Mouse (Mus musculus) heart, postnatal 0 days (tissue): Measurements from ENCODE around the gene Plxna4. TPM values are rescaled to one million over a fixed set of nuclear protein-coding genes. Genes with fewer than 3 reads are reported as not detected.

Experiments used
- ATAC-seq: fragments of 200-750 bp; cut with Nextera tagmentation; 2 replicates; pipeline ENCODE4 v1.8.0; 2017; ENCODE audit warnings: low read depth, moderate number of reproducible peaks, moderate library complexity; ENCODE audit not compliant: insufficient read depth
- DNase-seq: peaks from one replicate; pipeline ENCODE4 v3.0.0-alpha.2; 2016; ENCODE audit warnings: low spot score
- H3K27ac ChIP-seq: fragments of 300-500 bp; sonication (generic); 2 replicates; pipeline ENCODE4 v1.5.1; 2014; ENCODE audit warnings: low read depth, mild to moderate bottlenecking
- H3K27me3 ChIP-seq: fragments of 300-500 bp; sonication (generic); 2 replicates; pipeline ENCODE4 v1.6.1; 2014; ENCODE audit warnings: low read length, mixed read lengths; ENCODE audit not compliant: control insufficient read depth, insufficient read depth
- H3K36me3 ChIP-seq: fragments of 300-500 bp; sonication (generic); replicated peaks from 2 replicates; pipeline ENCODE4 v1.6.1; 2014; ENCODE audit warnings: low read length, mixed read lengths; ENCODE audit not compliant: control insufficient read depth, insufficient read depth
- H3K4me1 ChIP-seq: fragments of 300-500 bp; sonication (generic); 2 replicates; pipeline ENCODE4 v1.6.1; 2014; ENCODE audit warnings: antibody characterized with exemption; ENCODE audit not compliant: control insufficient read depth, insufficient read depth
- H3K4me2 ChIP-seq: fragments of 300-500 bp; sonication (generic); 2 replicates; pipeline ENCODE4 v1.6.1; 2014; ENCODE audit warnings: low read depth, mild to moderate bottlenecking, low read length, moderate library complexity
- H3K4me3 ChIP-seq: fragments of 300-500 bp; sonication (generic); 2 replicates; pipeline ENCODE4 v1.5.1; 2014; ENCODE audit warnings: low read depth, low read length
- H3K9ac ChIP-seq: fragments of 300-500 bp; sonication (generic); replicated peaks from 2 replicates; pipeline ENCODE4 v1.6.1; 2014; ENCODE audit warnings: low read depth, low read length, mixed read lengths
- H3K9me3 ChIP-seq: fragments of 300-500 bp; sonication (generic); replicated peaks from 2 replicates; pipeline ENCODE4 v1.6.1; 2016; ENCODE audit warnings: low read length; ENCODE audit not compliant: control insufficient read depth
- CTCF ChIP-seq: IDR thresholded peaks from 2 replicates; pipeline ENCODE4 v1.5.1; 2016; ENCODE audit warnings: antibody characterized with exemption, control low read depth, low read depth
- EP300 ChIP-seq: IDR thresholded peaks from 2 replicates; pipeline ENCODE4 v1.6.1; 2016; ENCODE audit warnings: antibody characterized with exemption, low read depth
- WGBS: fragments of 180-500 bp; shearing (Covaris S2); extraction: QIAGEN DNeasy Blood & Tissue Kit; methylation state at CpG from one replicate; pipeline ENCODE4 v1.1.7; 2014; 5-methylcytosine and 5-hydroxymethylcytosine counted together
- polyA plus RNA-seq: library from polyadenylated mRNA; unstranded; fragments of >200 nt; fragmentation: Nextera tagmentation; extraction: Ambion mirVana; gene quantifications from 2 replicates; pipeline ENCODE4 v1.2.1, GENCODE M21; 2015
- total RNA-seq: library from RNA; depleted of rRNA; stranded (reverse); fragments of >200 nt; gene quantifications from 2 replicates; pipeline ENCODE4 v1.2.3, GENCODE M21; 2014; ENCODE audit warnings: low replicate concordance

The Plxna4 gene
- total and polyA plus RNA-seq, 2 experiments from 2014 or later, result 3.7 to 19.2 TPM

GRCm38 (mm10) chr6:32204253-32204652 lies 383.7 kb downstream of the Plxna4 start:
- DNase-seq, result no peak
- no peak overlapping the region for H3K9ac ChIP-seq

GRCm38 (mm10) chr6:32203389-32203788 lies 384.6 kb downstream of the Plxna4 start:
- Histone ChIP-seq H3K4me2 (no peak overlapping the region), H3K9ac (no peak overlapping the region), H3K9me3 (no peaks in the 10 kb centered on the region), H3K27me3 (no peaks in the 10 kb centered on the region), H3K27ac (no peak overlapping the region), H3K4me1 (no peaks in the 10 kb centered on the region), H3K36me3 (no peaks in the 10 kb centered on the region), H3K4me3 (no peak overlapping the region)
- no peak for ATAC-seq
- TF ChIP-seq CTCF (no peak), EP300 (no peak)
- DNase-seq, result no peak
- 45% methylated on average over 4 of the region's 4 CpGs for WGBS

More at GRCm38 (mm10) chr6:32204253-32204652, 383.7 kb downstream of the Plxna4 start:
- H3K27ac ChIP-seq, result no peak overlapping the region
- no peaks in the 10 kb centered on the region for H3K36me3 ChIP-seq
- 69% methylated on average over 4 of the region's 4 CpGs for WGBS
- no peak overlapping the region for H3K4me2 ChIP-seq
- H3K4me3 ChIP-seq, result no peak overlapping the region
- no peaks in the 10 kb centered on the region for H3K27me3 ChIP-seq
- no peak for ATAC-seq
- no peaks in the 10 kb centered on the region for H3K9me3 ChIP-seq
- TF ChIP-seq CTCF (no peak), EP300 (no peak)
- no peaks in the 10 kb centered on the region for H3K4me1 ChIP-seq

- H3K9me3 ChIP-seq, result no peaks in the 10 kb centered on the region
- no peak for DNase-seq
- no peak overlapping the region for H3K9ac ChIP-seq
- H3K4me2 ChIP-seq, result no peak overlapping the region
- ATAC-seq, result no peak
- H3K4me1 ChIP-seq, result no peaks in the 10 kb centered on the region
- no peak overlapping the region for H3K4me3 ChIP-seq
- no peak overlapping the region for H3K27ac ChIP-seq
- H3K36me3 ChIP-seq, result no peaks in the 10 kb centered on the region
- TF ChIP-seq CTCF (no peak), EP300 (no peak)
- 47% methylated on average over 1 of the region's 1 CpGs for WGBS
- no peaks in the 10 kb centered on the region for H3K27me3 ChIP-seq
These were observed 385.3 kb downstream of the Plxna4 start for GRCm38 (mm10) chr6:32202664-32203192.

GRCm38 (mm10) chr6:32201506-32201905 lies 386.5 kb downstream of the Plxna4 start:
- H3K4me3 ChIP-seq, result no peak overlapping the region
- no peak for DNase-seq
- TF ChIP-seq CTCF, result no peak
- no peak for TF ChIP-seq EP300
- H3K9ac ChIP-seq, result no peak overlapping the region
- no peaks in the 10 kb centered on the region for H3K27me3 ChIP-seq
- no peak for ATAC-seq
- no peaks in the 10 kb centered on the region for H3K4me1 ChIP-seq
- H3K4me2 ChIP-seq, result no peak overlapping the region
- no peaks in the 10 kb centered on the region for H3K9me3 ChIP-seq
- no peaks in the 10 kb centered on the region for H3K36me3 ChIP-seq
- H3K27ac ChIP-seq, result no peak overlapping the region

GRCm38 (mm10) chr6:32199616-32200015 lies 388.4 kb downstream of the Plxna4 start:
- TF ChIP-seq CTCF, result no peak
- no peak for TF ChIP-seq EP300
- Histone ChIP-seq H3K27me3 (no peaks in the 10 kb centered on the region), H3K9me3 (no peaks in the 10 kb centered on the region), H3K4me3 (no peak overlapping the region), H3K27ac (no peak overlapping the region), H3K36me3 (peaks cover 2% of the 10 kb centered on the region; the same call in 1 of the 2 replicates), H3K4me1 (no peaks in the 10 kb centered on the region), H3K4me2 (no peak overlapping the region), H3K9ac (no peak overlapping the region)
- DNase-seq (no peak), ATAC-seq (peak; percentile 24; the same call in 1 of the 2 replicates)
- WGBS, result 68% methylated on average over 2 of the region's 2 CpGs

- no peak for DNase-seq
- Histone ChIP-seq H3K4me3 (no peak overlapping the region), H3K27ac (no peak overlapping the region), H3K9ac (no peak overlapping the region), H3K36me3 (peaks cover 17% of the 10 kb centered on the region), H3K9me3 (no peaks in the 10 kb centered on the region), H3K4me2 (no peak overlapping the region), H3K4me1 (no peaks in the 10 kb centered on the region), H3K27me3 (no peaks in the 10 kb centered on the region)
- ATAC-seq, result no peak
- TF ChIP-seq EP300 (no peak), CTCF (no peak)
- WGBS, result 85% methylated on average over 9 of the region's 9 CpGs
These were observed 391.1 kb downstream of the Plxna4 start for GRCm38 (mm10) chr6:32196913-32197312.
